Mouse (Mus musculus): ENCODE measurements at regions not wholly inside any gene's neighbourhood (a gene's known extent, or its start where the extent isn't known, plus 50 kb on each side); places are given as distances from the start of the nearest gene placed in this dataset.

DNA sequence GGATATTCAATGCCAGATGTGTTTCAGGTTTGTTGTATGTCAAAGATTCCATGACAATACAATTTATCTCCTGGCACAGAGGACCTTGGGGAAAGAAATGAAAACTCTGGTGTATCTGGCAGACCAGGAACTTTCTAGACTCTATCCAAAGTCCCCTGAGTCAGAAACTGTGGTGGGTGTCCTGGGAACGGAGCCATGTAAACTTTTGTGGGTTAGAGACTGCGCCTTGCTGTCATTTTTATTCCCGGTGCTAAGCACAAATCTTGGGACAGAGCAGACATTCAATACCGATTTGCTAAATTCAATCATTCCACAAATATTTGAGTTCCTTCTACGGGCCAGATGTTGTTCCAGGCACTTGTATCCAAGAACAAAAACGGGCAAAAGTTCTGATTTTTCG is 175.6 kb downstream of the Lrig3 start:
- Histone ChIP-seq H3K27me3 (ENCODE audit: control insufficient read depth, insufficient read depth, low read length) (no peaks in the 10 kb centered on the region), H3K4me3 (replicated peaks; ENCODE audit: insufficient read depth, low read depth, low read length) (no peak overlapping the region), H3K4me1 (ENCODE audit: control insufficient read depth, insufficient read depth, low read length) (no peaks in the 10 kb centered on the region), H3K27ac (ENCODE audit: insufficient read depth, low read length) (no peak overlapping the region)
- no peak for DNase-seq
- no peak for TF ChIP-seq POLR2A (IDR thresholded peaks at IDR 0.05; ENCODE audit: borderline replicate concordance, insufficient read depth, low read length)
- no peak for TF ChIP-seq CTCF (IDR thresholded peaks at IDR 0.05; ENCODE audit: borderline replicate concordance, insufficient read depth, low read depth, low read length)
- WGBS = 84% methylated on average over 7 of the region's 7 CpGs

DNA sequence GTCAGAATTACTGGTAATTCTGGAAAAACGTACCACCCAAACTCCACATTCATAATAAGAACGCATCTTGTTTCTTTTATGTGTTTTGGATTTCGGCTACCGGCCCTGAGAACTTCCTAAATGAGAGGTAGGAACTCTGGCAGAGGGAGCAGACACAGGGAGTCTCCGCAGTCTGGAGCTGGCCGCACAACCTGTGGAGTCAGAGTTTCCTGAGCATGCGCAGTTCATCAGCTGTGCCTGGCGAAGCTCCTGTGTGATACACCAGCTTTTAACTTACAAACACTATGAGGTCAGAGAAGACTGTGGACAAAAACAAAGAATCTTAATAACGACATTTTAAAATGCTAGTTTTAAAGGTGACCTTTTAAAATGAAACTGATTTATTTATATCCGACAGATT is 177.9 kb downstream of the Lrig3 start:
- no peak for DNase-seq
- WGBS = 78% methylated on average over 10 of the region's 10 CpGs

DNA sequence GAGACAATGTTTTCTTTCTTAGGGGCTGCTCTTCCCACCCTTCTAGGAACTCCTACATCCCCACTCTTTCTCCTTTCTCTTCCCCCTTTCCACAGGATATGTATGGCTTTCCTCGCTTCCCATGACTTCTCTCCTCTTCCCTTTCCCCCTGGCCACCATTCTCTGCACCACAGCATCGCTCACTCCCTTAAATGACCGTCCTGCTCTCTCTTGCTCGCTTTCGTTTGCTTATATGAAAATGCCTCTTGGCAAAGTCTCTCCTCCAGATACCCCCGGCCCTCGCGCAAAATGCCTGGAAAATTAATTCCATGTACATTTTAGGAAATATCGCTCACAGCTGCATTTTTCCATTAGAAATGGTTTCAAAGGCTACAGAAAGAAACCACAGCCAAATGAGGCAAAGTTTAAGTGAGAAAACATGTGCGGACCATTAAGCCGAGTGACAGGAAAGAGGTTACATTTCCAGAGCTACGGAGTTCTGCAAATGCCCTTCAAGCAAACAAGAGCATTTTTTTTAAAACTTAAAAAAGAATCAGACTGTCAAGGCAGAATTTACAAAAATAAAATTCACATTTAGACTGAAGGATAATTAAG is 178.7 kb downstream of the Lrig3 start:
- no peak overlapping the region for H3K4me3 ChIP-seq (replicated peaks; ENCODE audit: insufficient read depth, low read depth, low read length)
- DNase-seq = no peak
- WGBS = 84% methylated on average over 12 of the region's 12 CpGs
- H3K4me1 ChIP-seq (ENCODE audit: control insufficient read depth, insufficient read depth, low read length) = no peaks in the 10 kb centered on the region
- TF ChIP-seq POLR2A (IDR thresholded peaks at IDR 0.05; ENCODE audit: borderline replicate concordance, insufficient read depth, low read length) = no peak
- no peak for TF ChIP-seq CTCF (IDR thresholded peaks at IDR 0.05; ENCODE audit: borderline replicate concordance, insufficient read depth, low read depth, low read length)
- no peak overlapping the region for H3K27ac ChIP-seq (ENCODE audit: insufficient read depth, low read length)
- H3K27me3 ChIP-seq (ENCODE audit: control insufficient read depth, insufficient read depth, low read length) = no peaks in the 10 kb centered on the region

More for the DNA sequence above, 177.9 kb downstream of the Lrig3 start:
- no peaks in the 10 kb centered on the region for H3K4me1 ChIP-seq (ENCODE audit: control insufficient read depth, insufficient read depth, low read length)
- no peak overlapping the region for H3K27ac ChIP-seq (ENCODE audit: insufficient read depth, low read length)
- no peaks in the 10 kb centered on the region for H3K27me3 ChIP-seq (ENCODE audit: control insufficient read depth, insufficient read depth, low read length)
- no peak overlapping the region for H3K4me3 ChIP-seq (replicated peaks; ENCODE audit: insufficient read depth, low read depth, low read length)
- TF ChIP-seq POLR2A (IDR thresholded peaks at IDR 0.05; ENCODE audit: borderline replicate concordance, insufficient read depth, low read length) (no peak), CTCF (IDR thresholded peaks at IDR 0.05; ENCODE audit: borderline replicate concordance, insufficient read depth, low read depth, low read length) (no peak)

DNA sequence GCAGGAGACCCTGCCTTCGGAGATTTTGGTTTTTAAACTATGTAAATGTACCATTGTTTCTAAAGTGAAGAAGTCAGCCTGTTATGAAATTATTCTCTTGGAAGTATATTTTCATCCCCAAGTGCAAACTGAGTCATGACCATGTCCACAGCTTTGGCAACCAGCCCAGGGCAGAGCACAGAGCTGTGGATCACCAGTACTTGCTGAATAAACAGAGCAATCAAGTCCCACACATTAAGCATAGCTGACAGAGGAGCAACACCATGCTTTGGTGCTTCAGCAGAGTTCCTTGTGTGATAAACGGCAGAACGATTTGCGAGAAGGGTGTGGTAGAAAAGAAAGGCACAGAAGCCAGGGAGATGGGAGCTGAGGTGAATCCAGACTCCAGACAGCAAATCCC is 191.3 kb downstream of the Lrig3 start:
- Histone ChIP-seq H3K27ac (ENCODE audit: insufficient read depth, low read length) (no peak overlapping the region), H3K4me3 (replicated peaks; ENCODE audit: insufficient read depth, low read depth, low read length) (no peak overlapping the region), H3K4me1 (ENCODE audit: control insufficient read depth, insufficient read depth, low read length) (no peaks in the 10 kb centered on the region), H3K27me3 (ENCODE audit: control insufficient read depth, insufficient read depth, low read length) (no peaks in the 10 kb centered on the region)
- WGBS = 58% methylated on average over 4 of the region's 4 CpGs
- DNase-seq = no peak
- TF ChIP-seq POLR2A (IDR thresholded peaks at IDR 0.05; ENCODE audit: borderline replicate concordance, insufficient read depth, low read length) = no peak
- no peak for TF ChIP-seq CTCF (IDR thresholded peaks at IDR 0.05; ENCODE audit: borderline replicate concordance, insufficient read depth, low read depth, low read length)

DNA sequence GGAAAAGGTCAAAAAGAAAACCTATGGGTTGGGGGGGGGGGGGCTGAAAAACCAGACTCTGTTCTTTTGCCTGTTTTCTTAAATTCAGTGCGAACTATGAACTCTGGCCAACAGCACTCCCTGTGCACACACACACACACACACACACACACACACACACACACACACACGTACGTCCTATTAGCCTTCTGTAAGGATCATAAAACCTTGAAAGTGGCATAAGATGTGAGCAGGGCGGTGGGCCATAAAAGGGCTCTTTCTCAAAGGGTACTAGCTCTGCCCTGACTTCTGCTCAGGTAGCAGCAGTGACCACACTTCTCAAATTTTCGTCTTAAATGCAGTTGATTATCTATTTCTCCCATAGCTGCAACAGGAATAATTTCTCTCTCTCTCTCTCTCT is 199.2 kb downstream of the Lrig3 start:
- DNase-seq = no peak
- no peak for TF ChIP-seq CTCF (IDR thresholded peaks at IDR 0.05; ENCODE audit: borderline replicate concordance, insufficient read depth, low read depth, low read length)
- TF ChIP-seq POLR2A (IDR thresholded peaks at IDR 0.05; ENCODE audit: borderline replicate concordance, insufficient read depth, low read length) = no peak
- WGBS = 80% methylated on average over 5 of the region's 5 CpGs

DNA sequence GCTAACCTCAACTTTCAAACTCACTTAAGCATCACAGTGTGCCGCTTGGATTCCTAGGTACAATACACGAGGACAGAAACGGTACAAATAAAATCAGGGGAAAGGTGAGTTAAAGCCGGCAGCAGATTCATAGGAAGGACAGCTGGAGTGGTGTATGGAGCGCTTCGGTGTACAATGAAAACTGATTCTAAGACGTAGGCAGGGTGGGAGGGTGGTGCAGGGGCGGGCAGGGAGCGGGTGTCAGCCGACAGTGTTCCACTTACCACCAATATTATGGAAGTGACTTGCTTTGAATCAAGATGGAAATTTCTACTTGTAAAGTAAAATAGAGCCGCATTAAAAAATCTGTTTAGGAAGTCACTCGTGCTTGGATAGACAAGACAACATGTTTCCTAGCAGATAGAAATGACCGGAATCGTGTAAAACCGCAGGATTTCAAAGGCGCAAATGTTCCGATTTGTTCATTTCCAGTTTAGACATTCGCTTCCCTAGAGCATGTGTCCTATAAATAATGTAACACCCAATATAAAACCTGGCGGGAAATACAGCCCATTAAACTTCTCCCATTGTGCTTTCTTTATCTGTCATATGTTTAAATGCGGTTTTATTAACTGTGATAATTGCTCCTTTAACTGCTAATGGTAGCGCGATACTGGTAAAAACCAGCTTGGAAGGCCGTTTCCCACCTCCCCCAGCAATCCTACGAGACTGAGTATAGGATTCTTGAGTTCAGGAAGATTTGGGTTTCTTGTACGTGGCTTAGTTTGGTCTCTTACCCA is 203.3 kb downstream of the Lrig3 start:
- H3K27ac ChIP-seq (ENCODE audit: insufficient read depth, low read length) = no peak overlapping the region
- no peak overlapping the region for H3K4me3 ChIP-seq (replicated peaks; ENCODE audit: insufficient read depth, low read depth, low read length)
- 95% methylated on average over 25 of the region's 25 CpGs for WGBS
- H3K4me1 ChIP-seq (ENCODE audit: control insufficient read depth, insufficient read depth, low read length) = no peaks in the 10 kb centered on the region
- TF ChIP-seq CTCF (IDR thresholded peaks at IDR 0.05; ENCODE audit: borderline replicate concordance, insufficient read depth, low read depth, low read length) (no peak), POLR2A (IDR thresholded peaks at IDR 0.05; ENCODE audit: borderline replicate concordance, insufficient read depth, low read length) (no peak)
- no peak for DNase-seq
- H3K27me3 ChIP-seq (ENCODE audit: control insufficient read depth, insufficient read depth, low read length) = no peaks in the 10 kb centered on the region

More for the DNA sequence above, 199.2 kb downstream of the Lrig3 start:
- Histone ChIP-seq H3K27me3 (ENCODE audit: control insufficient read depth, insufficient read depth, low read length) (no peaks in the 10 kb centered on the region), H3K4me1 (ENCODE audit: control insufficient read depth, insufficient read depth, low read length) (no peaks in the 10 kb centered on the region), H3K4me3 (replicated peaks; ENCODE audit: insufficient read depth, low read depth, low read length) (no peak overlapping the region), H3K27ac (ENCODE audit: insufficient read depth, low read length) (no peak overlapping the region)

DNA sequence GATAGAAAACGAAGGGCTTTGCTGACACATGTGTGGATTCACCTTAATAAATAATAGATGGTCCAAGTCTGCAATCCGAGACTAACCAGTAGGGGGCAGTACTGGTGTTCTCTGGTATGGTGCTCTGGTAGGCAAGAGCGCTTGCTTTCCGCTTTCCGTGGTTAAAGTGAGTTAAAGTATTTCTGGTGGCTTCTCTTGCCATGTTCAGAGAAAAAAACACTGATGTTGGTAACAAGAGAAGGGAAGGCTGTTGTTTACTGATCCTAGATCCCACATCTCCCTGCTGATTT is 203.9 kb downstream of the Lrig3 start:
- Histone ChIP-seq H3K27me3 (ENCODE audit: control insufficient read depth, insufficient read depth, low read length) (no peaks in the 10 kb centered on the region), H3K27ac (ENCODE audit: insufficient read depth, low read length) (no peak overlapping the region), H3K4me1 (ENCODE audit: control insufficient read depth, insufficient read depth, low read length) (no peaks in the 10 kb centered on the region), H3K4me3 (replicated peaks; ENCODE audit: insufficient read depth, low read depth, low read length) (no peak overlapping the region)
- TF ChIP-seq CTCF (IDR thresholded peaks at IDR 0.05; ENCODE audit: borderline replicate concordance, insufficient read depth, low read depth, low read length) (no peak), POLR2A (IDR thresholded peaks at IDR 0.05; ENCODE audit: borderline replicate concordance, insufficient read depth, low read length) (no peak)
- DNase-seq = no peak
- 72% methylated on average over 5 of the region's 5 CpGs for WGBS
